Mouse (Mus musculus): ENCODE results near the gene Ddx24.

- no peak for TF ChIP-seq CTCF (IDR thresholded peaks at IDR 0.05; ENCODE audit: borderline replicate concordance, insufficient read depth, low read depth, low read length)
- no peak for TF ChIP-seq POLR2A (IDR thresholded peaks at IDR 0.05; ENCODE audit: borderline replicate concordance, insufficient read depth, low read length)
Measured at GRCm38 (mm10) chr12:103433430-103433829, 7.8 kb upstream of the Ddx24 start.
